Mouse (Mus musculus): ENCODE measurements around the gene Gtsf1. TPM values are rescaled to one million over a fixed set of nuclear protein-coding genes. Genes with fewer than 3 reads are reported as not detected.

Gene Gtsf1
- total RNA-seq, 1 experiment from 2014 or later: not detected

- no peak for DNase-seq
These were observed 52.3 kb downstream of the Gtsf1 start for GRCm38 (mm10) chr15:103377752-103378664.

- no peak for DNase-seq
These were observed 53.4 kb downstream of the Gtsf1 start for GRCm38 (mm10) chr15:103376837-103377269.

- no peak for DNase-seq
These were observed 55.0 kb downstream of the Gtsf1 start for GRCm38 (mm10) chr15:103375112-103375800.

- no peak for DNase-seq
These were observed 57.8 kb downstream of the Gtsf1 start for GRCm38 (mm10) chr15:103372461-103372860.

GRCm38 (mm10) chr15:103371741-103372140 is 58.5 kb downstream of the Gtsf1 start:
- DNase-seq: no peak

- DNase-seq: no peak
These were observed 59.1 kb downstream of the Gtsf1 start for GRCm38 (mm10) chr15:103371208-103371607.

GRCm38 (mm10) chr15:103370462-103370861 is 59.8 kb downstream of the Gtsf1 start:
- DNase-seq: no peak

- no peak for DNase-seq
These were observed 61.1 kb downstream of the Gtsf1 start for GRCm38 (mm10) chr15:103369123-103369522.

- no peak for DNase-seq
These were observed 61.9 kb downstream of the Gtsf1 start for GRCm38 (mm10) chr15:103368179-103368940.

GRCm38 (mm10) chr15:103366376-103367149 is 63.7 kb downstream of the Gtsf1 start, which contains the start of gene Itga5:
TSS of gene Itga5 (minus strand) at chr15:103366763.
- peak; percentile 88 for DNase-seq

- peak; percentile 45 for DNase-seq
These were observed 64.5 kb downstream of the Gtsf1 start for GRCm38 (mm10) chr15:103365471-103366375.

- DNase-seq: peak; percentile 43
These were observed 65.5 kb downstream of the Gtsf1 start for GRCm38 (mm10) chr15:103364761-103365160.

- DNase-seq: no peak
These were observed 66.5 kb downstream of the Gtsf1 start for GRCm38 (mm10) chr15:103363809-103364208.

- no peak for DNase-seq
These were observed 67.3 kb downstream of the Gtsf1 start for GRCm38 (mm10) chr15:103362950-103363349.

- no peak for DNase-seq
These were observed 67.9 kb downstream of the Gtsf1 start for GRCm38 (mm10) chr15:103362333-103362732.

- DNase-seq: no peak
These were observed 69.0 kb downstream of the Gtsf1 start for GRCm38 (mm10) chr15:103361269-103361668.

- DNase-seq: peak; percentile 63
These were observed 70.2 kb downstream of the Gtsf1 start for GRCm38 (mm10) chr15:103359869-103360602.

GRCm38 (mm10) chr15:103359122-103359510 is 71.2 kb downstream of the Gtsf1 start:
- DNase-seq: no peak

- DNase-seq: peak; percentile 53
These were observed 71.8 kb downstream of the Gtsf1 start for GRCm38 (mm10) chr15:103358278-103359121.

Data from adrenal gland, postnatal 25 days (tissue).